Mouse (Mus musculus) hematopoietic stem cell, adult 5-6 weeks (primary cell): ENCODE results near the gene Cish. TPM values are rescaled to one million over a fixed set of nuclear protein-coding genes. Genes with fewer than 3 reads are reported as not detected.
A peak's percentile ranks its signal among the peaks of the same experiment; 100 is the strongest.

Experiments
- ATAC-seq, 2 experiments: fragments of 125-278 bp in 1 of 2; replicated peaks in 1 of 2; 2 replicates each; pipeline ENCODE4 v1.8.0; 2016 to 2017; ENCODE audit warnings: inconsistent platforms in 2 of 2, mild to moderate bottlenecking in 2 of 2, moderate number of reproducible peaks in 2 of 2, low read depth in 1 of 2, moderate TSS enrichment in 1 of 2; ENCODE audit not compliant: low FRiP score in 2 of 2, poor library complexity in 2 of 2, severe bottlenecking in 2 of 2, insufficient read depth in 1 of 2, low TSS enrichment in 1 of 2
- total RNA-seq: library from RNA; stranded (forward); fragments of 172-1452, 232-1000 nt; gene quantifications from 2 replicates; pipeline ENCODE4 v1.2.3, GENCODE M21; 2017

The Cish gene
- total RNA-seq, 1 experiment from 2014 or later = 1.4 TPM

DNA sequence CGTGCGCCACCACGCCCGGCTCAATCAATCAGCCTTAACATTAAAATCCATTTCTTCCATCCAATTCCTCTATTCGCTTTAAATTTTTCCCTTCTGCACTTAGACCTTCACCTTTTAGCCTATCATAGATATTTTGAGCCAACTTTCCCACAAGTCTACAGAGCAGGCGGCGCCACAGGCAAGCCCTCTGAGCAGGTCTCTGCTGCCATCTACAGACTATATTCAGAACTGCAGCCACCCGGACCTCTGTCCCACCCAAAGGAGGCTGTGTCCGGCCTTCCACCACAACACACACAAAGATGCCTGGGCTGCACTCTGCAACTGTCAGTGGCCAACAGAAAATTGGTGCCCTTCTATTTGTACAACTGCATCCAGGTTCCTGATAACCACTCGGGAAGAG lies 4.9 kb upstream of the Cish start:
- ATAC-seq = peak; percentile 30 to 42; a peak in 3 of 4 replicates

GRCm38 (mm10) chr9:107294249-107294648 lies 1.6 kb upstream of the Cish start:
- ATAC-seq = 0 out of 4 replicates have a peak, but pooled peaks of 1 of the 2 experiments have one; percentile 26

DNA sequence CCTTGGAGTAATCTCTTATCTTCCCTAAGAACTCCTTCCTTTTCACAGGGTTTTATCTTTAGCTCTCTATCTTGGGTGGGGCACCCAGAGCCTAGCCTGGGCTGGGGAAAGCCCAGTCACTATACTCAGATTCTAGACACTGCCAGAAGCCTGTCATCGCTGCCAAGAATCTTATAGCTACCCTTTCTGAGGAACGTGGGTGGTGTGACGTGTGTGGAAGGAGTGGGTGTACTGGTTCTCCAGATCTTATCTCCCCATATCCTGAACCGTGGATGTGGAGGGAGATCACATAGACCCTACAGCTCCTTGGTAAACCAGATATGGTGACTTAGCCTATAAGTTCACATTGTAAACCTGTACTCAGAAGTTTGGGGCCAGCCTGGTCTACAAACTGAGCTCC lies 210 bp upstream of the Cish start:
- no peak for ATAC-seq

- peak; percentile 1 to 4; a peak in 1 of 4 replicates for ATAC-seq
Observed at GRCm38 (mm10) chr9:107296041-107296440, 215 bp downstream of the Cish start.

- ATAC-seq = peak; percentile 84 to 91
Observed at GRCm38 (mm10) chr9:107296501-107296965, 707 bp downstream of the Cish start.

DNA sequence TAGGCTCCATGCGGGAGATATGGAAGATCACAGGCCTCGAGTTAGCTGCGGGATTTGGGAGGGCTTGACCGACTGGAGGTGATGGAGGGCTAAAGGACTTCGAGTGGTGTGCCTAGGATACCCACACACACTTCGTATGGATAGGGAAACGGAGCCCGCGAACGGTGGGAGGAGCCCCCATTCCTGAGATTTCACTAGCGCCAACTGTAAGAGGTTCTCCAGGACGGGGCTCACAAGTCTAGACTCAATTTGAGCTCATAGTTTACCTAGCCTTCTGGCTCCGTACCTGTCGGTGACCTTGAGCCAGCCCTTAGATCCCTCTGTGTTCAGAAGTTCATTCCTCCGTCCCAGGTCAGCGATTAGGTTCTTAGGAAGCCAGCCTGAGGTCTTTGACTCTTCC lies 1.2 kb downstream of the Cish start:
- ATAC-seq = no peak

GRCm38 (mm10) chr9:107297658-107298057 lies 1.8 kb downstream of the Cish start:
- no peak for ATAC-seq

DNA sequence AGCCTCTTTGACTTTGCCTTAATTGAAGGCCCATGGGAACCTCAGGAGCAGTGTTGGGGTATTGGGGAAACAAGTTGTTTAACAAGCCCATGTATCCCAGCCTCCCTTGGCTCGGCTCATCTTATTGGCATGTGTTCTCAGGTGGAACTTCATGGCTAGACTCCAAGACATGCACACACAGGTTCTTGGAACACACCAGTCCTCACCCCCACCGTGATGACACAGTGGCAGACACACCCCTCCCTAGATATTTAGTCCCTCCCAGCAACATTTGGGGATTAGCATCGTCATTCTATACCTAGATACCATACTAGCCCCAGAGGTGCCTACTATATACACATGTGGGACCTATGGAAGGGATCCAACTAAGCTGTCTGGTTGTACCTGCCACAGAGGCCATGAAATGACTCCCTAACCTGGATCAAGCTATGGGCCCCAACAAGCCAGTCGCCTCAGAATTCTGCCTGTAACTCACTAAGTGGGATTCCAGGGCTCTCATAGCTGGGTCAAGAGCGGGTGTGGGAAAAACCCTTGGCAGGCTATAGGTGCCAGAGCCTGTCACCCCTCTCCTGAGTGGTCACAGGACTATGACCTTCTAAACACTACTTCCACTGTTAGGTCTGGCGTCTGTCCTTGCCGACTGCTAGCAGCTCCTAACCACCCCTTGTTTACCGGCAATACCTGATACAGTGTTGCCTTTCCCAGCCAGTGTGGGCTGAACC lies 2.4 kb downstream of the Cish start:
- no peak for ATAC-seq

DNA sequence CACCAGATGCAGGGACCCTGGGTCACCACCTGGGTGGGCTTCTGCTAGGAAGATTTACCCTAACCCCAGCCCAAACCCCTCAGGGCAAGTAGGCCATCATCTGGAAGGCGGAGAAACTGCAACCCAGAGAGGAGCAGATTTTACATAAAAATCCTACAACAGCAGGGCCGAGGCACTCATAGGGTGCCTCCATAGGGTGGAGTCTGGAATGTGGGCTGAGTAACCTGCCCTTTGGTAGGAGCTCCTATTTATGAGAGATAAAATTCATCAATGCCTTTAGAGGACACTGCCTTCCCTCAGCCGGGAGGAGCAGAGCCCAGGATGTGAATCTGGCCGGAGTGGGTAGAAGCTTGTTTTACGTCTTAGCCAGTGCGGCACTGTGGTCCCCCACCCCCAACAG lies 3.0 kb downstream of the Cish start:
- no peak for ATAC-seq

GRCm38 (mm10) chr9:107299783-107300182 lies 4.0 kb downstream of the Cish start:
- no peak for ATAC-seq

DNA sequence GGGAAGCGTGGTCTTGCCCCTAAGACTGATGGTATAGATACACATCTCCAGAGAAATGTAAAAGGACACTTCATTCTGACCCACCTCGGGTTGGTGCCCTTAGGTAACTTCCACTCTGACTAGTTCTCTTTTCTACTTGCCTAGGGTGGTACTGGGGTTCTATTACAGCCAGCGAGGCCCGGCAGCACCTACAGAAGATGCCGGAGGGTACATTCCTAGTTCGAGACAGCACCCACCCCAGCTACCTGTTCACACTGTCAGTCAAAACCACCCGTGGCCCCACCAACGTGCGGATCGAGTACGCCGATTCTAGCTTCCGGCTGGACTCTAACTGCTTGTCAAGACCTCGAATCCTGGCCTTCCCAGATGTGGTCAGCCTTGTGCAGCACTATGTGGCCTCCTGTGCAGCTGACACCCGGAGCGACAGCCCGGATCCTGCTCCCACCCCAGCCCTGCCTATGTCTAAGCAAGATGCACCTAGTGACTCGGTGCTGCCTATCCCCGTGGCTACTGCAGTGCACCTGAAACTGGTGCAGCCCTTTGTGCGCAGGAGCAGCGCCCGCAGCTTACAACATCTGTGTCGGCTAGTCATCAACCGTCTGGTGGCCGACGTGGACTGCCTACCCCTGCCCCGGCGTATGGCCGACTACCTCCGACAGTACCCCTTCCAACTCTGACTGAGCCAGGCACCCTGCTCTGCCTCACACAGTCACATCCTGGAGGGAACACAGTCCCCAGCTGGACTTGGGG lies 4.6 kb downstream of the Cish start:
- no peak for ATAC-seq

DNA sequence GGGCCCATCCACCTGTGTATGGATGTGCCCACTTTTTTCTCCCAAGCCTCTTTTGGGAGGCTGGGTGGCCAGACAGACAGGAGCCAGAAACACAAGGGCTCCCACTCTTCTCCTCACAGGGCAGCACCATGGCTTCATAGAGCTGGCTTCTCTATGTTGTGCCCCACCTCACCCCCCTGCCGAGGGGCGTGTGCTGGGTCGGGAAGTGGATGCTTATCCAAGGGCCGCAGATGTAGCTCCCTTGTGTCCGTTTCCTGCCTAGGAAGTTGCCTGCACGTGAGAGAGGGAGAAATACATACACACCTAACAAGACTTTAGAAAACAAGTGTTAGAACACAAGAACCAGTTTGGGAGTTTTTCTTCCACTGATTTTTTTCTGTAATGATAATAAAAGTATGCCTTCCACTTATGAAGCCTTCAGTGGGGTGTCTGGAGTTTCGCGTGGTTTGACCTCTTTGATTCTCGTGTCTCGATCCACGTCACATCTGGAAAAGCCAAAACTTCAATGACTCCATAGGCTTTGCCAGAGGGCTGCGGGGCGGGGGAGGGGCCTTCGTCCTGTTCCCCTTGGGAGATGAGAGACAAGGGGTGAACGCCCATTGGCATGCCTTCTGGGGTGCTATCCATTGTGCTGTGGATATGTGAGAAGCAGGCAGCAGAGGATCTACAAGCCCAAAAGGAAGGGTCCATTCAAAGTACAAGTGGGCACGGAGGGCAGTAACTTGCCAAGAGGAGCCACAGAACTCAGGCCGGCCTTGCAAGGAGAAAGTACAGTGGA lies 5.9 kb downstream of the Cish start:
- ATAC-seq = no peak

GRCm38 (mm10) chr9:107302592-107302991 lies 6.8 kb downstream of the Cish start:
- ATAC-seq = no peak

DNA sequence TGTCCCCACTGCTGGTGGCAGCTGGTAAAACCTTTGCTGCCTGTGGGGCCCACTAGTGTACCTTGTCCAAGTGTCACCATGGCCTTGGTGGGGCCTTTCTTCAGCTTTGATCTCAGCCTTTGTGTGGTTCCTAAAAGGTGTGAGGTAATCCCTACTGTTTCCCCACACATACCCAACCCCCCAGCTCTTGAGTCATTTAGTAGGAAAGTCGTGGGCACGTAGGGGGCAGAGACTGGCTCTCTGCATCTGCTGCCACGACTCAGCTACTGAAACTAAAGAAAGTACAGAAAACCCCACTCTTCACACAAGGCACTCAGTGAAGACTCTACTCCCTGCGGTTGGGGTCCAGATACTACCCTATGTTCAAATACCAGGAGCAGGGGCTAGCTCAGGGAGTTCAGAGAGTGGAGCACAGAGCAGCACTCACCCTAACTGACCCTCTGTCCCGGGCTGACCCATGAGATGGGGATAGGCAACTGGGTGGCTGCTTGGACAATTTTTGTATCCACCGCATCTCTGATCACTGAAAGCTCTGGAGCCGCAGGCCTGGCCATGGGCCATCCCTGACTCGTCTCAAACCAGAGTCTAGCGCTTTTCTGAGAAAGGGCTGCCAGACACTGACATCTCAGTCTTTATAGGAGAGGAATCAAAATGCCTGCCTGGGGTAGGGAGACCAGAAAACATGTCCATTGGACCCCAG lies 7.4 kb downstream of the Cish start:
- no peak; a peak in 1 of 4 replicates for ATAC-seq

DNA sequence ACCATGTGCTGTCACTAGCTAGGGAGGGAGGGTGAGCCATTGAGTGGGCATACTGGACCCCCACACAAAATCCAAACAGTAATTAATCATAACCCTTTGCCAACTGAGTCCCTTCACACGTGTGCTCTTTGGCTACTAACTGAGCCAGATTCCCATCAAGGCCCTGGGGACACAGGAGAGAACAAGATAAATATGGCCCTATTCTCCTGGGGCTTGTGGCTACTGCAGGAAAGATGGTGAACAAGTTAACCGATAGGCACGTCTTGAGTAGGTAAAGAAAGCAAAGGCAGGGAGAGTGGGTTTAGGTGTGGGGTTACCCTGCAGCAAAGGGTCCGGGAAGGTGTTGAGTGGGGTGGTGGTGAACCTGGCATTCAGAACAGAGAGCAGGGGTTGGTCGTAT lies 8.1 kb downstream of the Cish start:
- no peak for ATAC-seq

GRCm38 (mm10) chr9:107304383-107304782 lies 8.6 kb downstream of the Cish start:
- ATAC-seq = no peak

DNA sequence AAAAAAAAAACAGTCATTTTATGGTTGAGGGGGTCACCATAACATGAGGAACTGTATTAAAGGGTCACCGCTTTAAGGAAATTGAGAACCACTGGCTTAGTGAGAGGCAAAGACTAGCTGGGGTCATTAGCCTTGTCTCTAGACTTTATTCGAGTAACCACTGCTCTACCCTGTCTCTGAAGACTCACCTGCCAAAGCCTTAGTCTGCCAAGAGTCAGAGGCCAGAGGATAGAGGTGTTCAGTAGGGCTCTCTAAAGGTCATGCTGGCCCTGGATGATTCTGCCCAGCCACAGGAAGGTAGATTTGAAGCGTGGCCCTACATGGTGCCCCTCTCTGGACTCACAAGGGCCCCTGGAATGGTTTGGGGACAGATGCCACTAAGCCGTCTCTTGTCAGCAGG lies 9.2 kb downstream of the Cish start:
- ATAC-seq = no peak
